Mouse (Mus musculus): ENCODE measurements around the gene Sdr39u1.

- TF ChIP-seq CTCF (IDR thresholded peaks at IDR 0.05; ENCODE audit: borderline replicate concordance, insufficient read depth, low read depth, low read length) (no peak), POLR2A (IDR thresholded peaks at IDR 0.05; ENCODE audit: borderline replicate concordance, insufficient read depth, low read length) (no peak)
These were observed 46.3 kb upstream of the Sdr39u1 start for GRCm38 (mm10) chr14:55946269-55946969.

Data from cerebellum, adult 2 months (tissue).